Mouse (Mus musculus) CD8-positive naive resting alpha-beta T cell, adult 2 months (primary cell): ENCODE measurements around the gene Tnfsf13b.

ENCODE experiments used
- DNase-seq, 2 experiments: peaks; one replicate each; pipeline ENCODE4 v3.0.0; 2022; ENCODE audit warnings: low read depth in 2 of 2, low spot score in 2 of 2

The Tnfsf13b gene

DNA sequence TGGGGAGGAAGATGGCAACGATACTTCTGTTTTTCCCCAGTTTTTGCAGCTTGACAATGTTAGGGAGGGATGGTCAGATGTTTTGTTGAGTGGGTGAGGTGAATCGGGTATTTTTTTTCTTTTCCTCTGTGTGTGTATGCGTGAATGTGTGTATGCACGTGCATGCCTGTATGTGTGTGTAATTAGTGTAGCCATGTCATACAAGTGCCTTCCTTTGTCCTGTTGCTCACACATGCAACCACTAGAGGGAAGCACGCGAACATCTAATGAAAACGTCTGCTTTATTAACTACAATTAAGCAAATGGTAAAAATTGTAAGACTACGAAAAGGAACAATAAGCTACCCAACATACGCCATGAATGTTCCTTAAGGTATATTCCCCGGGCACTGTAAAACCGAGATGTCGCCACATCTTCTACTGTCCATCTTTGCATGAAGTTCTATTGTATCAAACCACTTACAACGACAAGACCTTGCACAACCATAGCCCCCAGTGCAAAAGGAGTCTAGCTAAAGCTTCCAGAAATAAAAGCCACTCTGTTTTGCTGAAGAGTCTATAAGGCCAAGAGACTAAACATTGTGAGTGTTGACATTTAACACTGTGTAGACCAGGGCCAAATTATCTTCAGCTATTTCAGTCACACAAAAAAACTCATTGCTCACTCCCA is 37.7 kb downstream of the Tnfsf13b start:
- DNase-seq, result no peak

DNA sequence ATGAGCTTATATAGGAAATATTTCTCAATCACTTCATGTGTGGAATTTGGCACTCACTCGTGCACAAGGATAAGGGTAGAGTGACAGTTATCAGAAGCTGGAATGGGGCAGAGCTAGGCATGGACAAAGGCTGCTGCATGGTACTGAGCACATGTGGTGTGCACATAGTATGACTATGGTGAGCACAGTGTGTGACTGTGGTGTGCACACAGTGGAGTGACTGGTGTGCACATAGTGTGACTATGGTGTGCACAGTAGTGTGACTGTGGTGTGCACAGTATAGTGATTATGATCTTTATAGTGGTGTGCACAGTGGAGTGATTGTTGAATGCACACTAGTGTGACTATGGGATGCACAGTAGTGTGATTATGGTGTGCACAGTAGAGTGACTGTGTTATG is 39.5 kb downstream of the Tnfsf13b start:
- DNase-seq, result no peak

DNA sequence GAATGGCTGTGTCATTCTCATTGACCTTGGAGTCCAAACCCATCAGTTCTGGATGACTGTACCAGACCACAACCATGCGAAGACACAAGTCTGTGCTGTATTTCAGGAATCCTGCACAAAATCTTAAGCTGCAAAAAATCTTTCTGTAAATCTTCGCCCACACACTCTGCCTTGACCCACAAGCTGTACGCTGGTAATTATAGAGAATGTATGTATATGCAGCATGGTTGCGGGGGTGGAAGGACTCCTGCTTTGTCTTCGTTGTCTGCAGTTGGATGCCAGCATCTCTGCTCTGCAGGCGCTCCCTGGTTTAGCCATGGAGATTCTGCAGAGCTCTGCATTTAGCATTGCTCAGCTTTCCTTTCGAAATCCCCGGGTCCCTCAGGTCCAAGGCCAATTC is 42.9 kb downstream of the Tnfsf13b start:
- DNase-seq, result no peak

DNA sequence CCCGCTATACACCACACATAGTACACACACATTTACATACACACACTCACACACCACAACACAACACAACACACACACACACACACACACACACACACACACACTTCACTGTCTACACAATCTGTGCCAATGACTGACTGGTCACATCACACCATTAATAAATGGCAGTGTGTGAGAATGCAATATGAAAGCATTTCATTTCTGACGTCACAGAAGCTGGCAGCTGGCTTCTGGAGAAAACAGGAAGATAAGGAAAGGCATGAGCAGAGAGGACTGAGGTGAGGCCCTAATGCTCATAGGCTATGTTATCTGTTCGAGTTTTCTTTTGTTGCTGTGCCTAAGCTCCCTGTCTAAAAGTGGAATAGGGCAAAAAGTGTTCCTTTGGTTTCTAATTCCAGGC is 45.3 kb downstream of the Tnfsf13b start:
- DNase-seq, result no peak

DNA sequence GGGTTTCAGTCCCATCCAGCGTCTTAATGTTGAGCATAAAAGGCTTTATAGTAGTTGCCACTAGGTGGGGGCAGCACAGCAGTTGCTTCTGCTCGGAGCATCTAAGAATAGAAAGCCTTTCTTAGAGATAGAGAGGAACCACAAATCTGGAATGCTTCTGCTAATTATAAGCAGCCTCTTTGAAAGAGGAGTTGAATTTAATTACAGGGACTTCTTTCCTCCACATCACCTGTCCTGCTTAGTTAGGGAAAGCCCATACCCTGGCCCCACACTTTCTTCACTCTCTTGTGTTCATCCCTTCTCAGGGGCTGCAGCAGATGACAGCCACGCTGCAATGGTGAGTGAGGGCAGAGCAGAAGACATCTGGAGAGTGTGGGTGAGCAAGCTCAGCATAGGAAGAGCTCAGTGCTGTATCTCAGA is 47.3 kb downstream of the Tnfsf13b start:
- DNase-seq, result no peak

DNA sequence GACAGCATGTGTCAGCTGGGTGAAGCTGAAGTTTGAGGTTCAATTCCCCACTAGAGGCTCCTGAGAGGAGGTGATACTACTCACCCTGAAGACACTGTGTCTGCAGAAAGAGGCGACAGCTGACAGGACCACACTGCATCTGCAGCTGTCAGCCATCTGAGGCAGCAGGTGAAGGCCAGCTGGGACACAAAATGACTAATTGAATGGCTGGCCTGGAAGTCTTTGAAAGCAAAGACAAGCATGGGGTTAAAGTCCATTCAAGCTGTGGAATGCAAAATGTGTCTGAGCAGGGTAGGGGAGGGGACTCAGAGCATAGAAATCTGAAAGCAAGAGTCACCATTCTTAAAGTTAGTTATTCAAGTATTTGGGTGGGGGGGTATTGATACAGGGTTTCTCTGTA is 54.7 kb downstream of the Tnfsf13b start:
- DNase-seq, result no peak

DNA sequence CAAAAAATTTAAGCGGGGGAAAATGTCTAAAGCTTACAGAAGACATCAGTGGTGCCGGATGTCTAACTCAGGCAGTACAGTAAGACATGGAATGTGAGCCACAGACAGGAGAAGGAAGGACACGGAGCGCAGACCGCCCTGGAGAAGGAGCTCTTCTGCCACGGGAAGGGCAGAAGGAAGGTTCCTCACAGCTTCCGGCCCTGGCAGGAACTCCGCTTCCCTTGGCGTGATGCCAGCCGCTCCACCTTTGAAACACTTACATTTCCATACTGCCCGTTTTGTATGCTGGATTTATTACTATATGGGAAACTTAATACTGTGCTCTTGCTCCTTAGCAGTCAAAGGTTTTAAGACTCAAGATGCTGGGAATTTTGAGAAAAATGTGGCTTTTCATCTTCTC is 60.6 kb downstream of the Tnfsf13b start:
- DNase-seq, result no peak

DNA sequence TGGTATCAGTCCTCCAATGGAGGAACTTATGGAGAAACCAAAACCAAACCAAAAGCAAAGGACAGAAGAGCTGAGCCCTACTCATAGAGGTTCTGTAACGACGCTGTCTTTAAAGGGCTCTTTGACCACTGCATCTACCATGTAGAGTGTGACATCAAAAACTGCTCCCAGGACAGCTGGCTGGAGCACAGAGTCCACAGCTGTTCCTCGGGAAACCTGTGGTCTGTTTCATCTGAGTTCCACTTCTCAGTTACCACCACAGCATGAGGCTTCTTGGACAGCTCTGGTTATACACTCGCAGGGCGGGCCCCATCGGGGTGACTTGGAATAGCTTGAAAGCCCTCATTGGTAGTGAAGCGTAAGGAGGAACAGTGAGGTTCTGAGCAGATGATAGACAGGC is 61.5 kb downstream of the Tnfsf13b start:
- no peak for DNase-seq

DNA sequence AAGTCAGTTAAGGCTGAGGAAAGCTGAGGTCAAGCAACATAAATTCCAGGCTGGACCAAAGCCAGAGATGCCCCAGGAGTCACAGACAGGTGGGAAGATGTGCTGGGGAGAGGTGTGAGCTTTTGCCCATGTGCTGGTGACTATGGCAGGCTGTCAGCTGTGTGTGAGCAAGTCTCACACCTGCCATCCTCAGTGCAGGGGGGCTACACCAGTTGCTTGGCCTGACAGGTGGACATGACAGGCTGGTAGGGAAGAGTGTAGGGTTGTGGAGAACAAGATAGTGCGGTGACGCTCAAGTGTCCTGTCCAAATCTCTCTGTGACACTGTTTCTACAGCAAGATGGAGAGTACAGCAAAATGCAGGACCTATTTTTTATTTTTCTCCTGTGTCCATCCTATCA is 66.1 kb downstream of the Tnfsf13b start:
- no peak for DNase-seq
